Mouse (Mus musculus) colon, adult 2 months (tissue): Measurements from ENCODE around the gene Ctsk. TPM values are rescaled to one million over a fixed set of nuclear protein-coding genes. Genes with fewer than 3 reads are reported as not detected.

ENCODE experiments used
- polyA plus RNA-seq: library from polyadenylated mRNA; depleted of rRNA; stranded (reverse); fragments of >200 nt; gene quantifications from 2 replicates; pipeline ENCODE4 v1.2.3, GENCODE M21; 2012; rRNA removed

The Ctsk gene
- polyA plus RNA-seq: 2.6 and 3.4 TPM in 2 replicates

DNA sequence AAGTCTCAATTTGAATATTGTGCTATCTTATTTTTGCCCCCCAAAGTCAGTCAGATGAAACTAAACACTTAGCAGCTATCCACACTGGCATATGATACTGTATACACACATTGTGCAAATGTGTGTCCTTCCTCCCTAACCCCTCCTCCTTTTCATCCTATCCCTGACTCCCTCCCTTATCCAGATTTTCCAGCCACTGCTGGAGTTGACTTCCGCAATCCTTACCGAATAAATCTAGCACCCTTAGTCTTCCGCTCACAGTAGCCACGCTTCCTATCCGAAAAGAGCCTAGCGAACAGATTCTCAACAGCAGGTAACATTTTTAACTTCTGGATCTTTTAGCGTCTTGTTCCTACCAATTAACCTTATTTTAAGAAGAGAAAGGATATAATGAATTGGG is at the start of gene Ctsk:
TSS of gene Ctsk (plus strand) at position 233 of the 400 bp plus-strand sequence.

DNA sequence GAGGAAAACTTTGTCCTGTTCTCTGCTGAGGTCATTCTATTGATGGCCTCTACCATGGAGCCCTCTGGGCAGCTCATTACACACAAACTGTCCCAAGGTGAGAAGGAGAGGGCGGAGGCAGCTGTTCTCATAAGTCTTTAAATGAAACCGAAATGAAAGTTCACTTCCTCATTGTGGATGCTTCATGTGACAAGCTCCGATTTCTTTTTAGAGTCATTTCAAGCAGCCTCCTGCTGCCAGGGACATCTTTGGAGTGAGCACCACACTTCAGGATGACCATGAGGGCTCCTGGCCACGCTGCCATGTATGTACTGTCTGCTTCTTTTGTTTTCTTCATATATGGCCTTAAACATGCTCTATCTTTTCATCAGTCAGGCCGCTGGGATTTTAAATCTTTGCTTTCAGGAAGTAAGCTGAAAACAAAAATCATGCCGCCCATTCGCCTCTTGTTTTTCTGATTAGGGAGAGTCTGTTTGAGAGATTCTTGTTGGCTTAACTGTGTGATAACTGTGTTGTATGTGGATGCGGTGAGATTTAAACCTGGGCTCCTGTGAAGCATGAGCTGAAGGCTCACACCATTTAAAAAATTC is 27.7 kb downstream of the Ctsk start, which contains the start of gene Ctss:
TSS of gene Ctss (plus strand) at position 165 of the 590 bp plus-strand sequence.

Other genes starting within 250 kb of the Ctsk start
- gene Bnipl, start 248.1 kb upstream of the Ctsk start, polyA plus RNA-seq: 5.2 and 5.5 TPM in 2 replicates
- 141 and 163 TPM in 2 replicates for gene Mindy1, start 217.9 kb upstream of the Ctsk start, polyA plus RNA-seq
- gene Prune1, start 217.2 kb upstream of the Ctsk start, polyA plus RNA-seq: 10.7 and 12.5 TPM in 2 replicates
- gene Anxa9, start 192.1 kb upstream of the Ctsk start, polyA plus RNA-seq: 1.3 and 1.5 TPM in 2 replicates
- gene Cers2, start 184.5 kb upstream of the Ctsk start, polyA plus RNA-seq: 47.5 and 48.1 TPM in 2 replicates
- 8.3 and 8.7 TPM in 2 replicates for gene Setdb1, start 142.1 kb upstream of the Ctsk start, polyA plus RNA-seq
- not detected in 2 replicates for gene 4930558C23Rik, start 96.4 kb upstream of the Ctsk start, polyA plus RNA-seq
- gene Arnt, start 64.9 kb upstream of the Ctsk start, polyA plus RNA-seq: 26.7 and 27.6 TPM in 2 replicates
- gene Ctss, start 27.5 kb downstream of the Ctsk start, polyA plus RNA-seq: 59.5 and 69.0 TPM in 2 replicates
- gene Hormad1, start 60.4 kb downstream of the Ctsk start, polyA plus RNA-seq: not detected in 2 replicates
- gene Golph3l, start 89.7 kb downstream of the Ctsk start, polyA plus RNA-seq: 23.7 and 40.0 TPM in 2 replicates
- gene Ensa, start 125.7 kb downstream of the Ctsk start, polyA plus RNA-seq: 9.9 and 10.9 TPM in 2 replicates
- gene Mcl1, start 159.5 kb downstream of the Ctsk start, polyA plus RNA-seq: 300 and 386 TPM in 2 replicates
- 27.3 and 37.6 TPM in 2 replicates for gene Adamtsl4, start 188.7 kb downstream of the Ctsk start, polyA plus RNA-seq
- 332 and 406 TPM in 2 replicates for gene Ecm1, start 240.3 kb downstream of the Ctsk start, polyA plus RNA-seq